Mouse (Mus musculus) heart, embryonic 14.5 days (tissue): ENCODE measurements around the gene Lmod3. TPM values are rescaled to one million over a fixed set of nuclear protein-coding genes. Genes with fewer than 3 reads are reported as not detected.

ENCODE experiments used
- ATAC-seq: fragments of 200-750 bp; cut with Nextera tagmentation; 2 replicates; pipeline ENCODE4 v1.8.0; 2017; ENCODE audit warnings: low read depth, moderate TSS enrichment; ENCODE audit not compliant: insufficient number of reproducible peaks, insufficient read depth, low FRiP score
- H3K27ac ChIP-seq, 2 experiments: fragments of 200-500 bp in 1 of 2; fragments of 300-500 bp in 1 of 2; sonication (generic) in 1 of 2; replicated peaks in 1 of 2; 2 replicates each; pipeline ENCODE4 v1.5.1; 2012 to 2014; ENCODE audit warnings: low read depth in 2 of 2, low read length in 2 of 2, control low read depth in 1 of 2, mild to moderate bottlenecking in 1 of 2, mixed read lengths in 1 of 2; ENCODE audit not compliant: control insufficient read depth in 1 of 2, insufficient read depth in 1 of 2
- H3K27me3 ChIP-seq: fragments of 300-500 bp; sonication (generic); 2 replicates; pipeline ENCODE4 v1.6.1; 2014; ENCODE audit warnings: mild to moderate bottlenecking, low read length, control low read depth; ENCODE audit not compliant: control insufficient read depth, insufficient read depth
- H3K36me3 ChIP-seq: fragments of 300-500 bp; sonication (generic); 2 replicates; pipeline ENCODE4 v1.6.1; 2014; ENCODE audit warnings: mild to moderate bottlenecking, control low read depth, low read length, mixed read lengths; ENCODE audit not compliant: control insufficient read depth, insufficient read depth
- H3K4me1 ChIP-seq, 2 experiments: fragments of 200-500 bp in 1 of 2; fragments of 300-500 bp in 1 of 2; sonication (generic) in 1 of 2; 2 replicates each; pipeline ENCODE4 v1.6.1; 2012 to 2014; ENCODE audit warnings: low read length in 2 of 2, control low read depth in 1 of 2, mixed read lengths in 1 of 2; ENCODE audit not compliant: control insufficient read depth in 2 of 2, insufficient read depth in 2 of 2
- H3K4me2 ChIP-seq: fragments of 300-500 bp; sonication (generic); 2 replicates; pipeline ENCODE4 v1.6.1; 2014; ENCODE audit warnings: mild to moderate bottlenecking, low read length
- H3K4me3 ChIP-seq, 2 experiments: fragments of 200-500 bp in 1 of 2; fragments of 300-500 bp in 1 of 2; sonication (generic) in 1 of 2; 2 replicates each; pipeline ENCODE4 v1.5.1; 2012 to 2014; ENCODE audit warnings: low read length in 2 of 2, mild to moderate bottlenecking in 2 of 2, control low read depth in 1 of 2, low read depth in 1 of 2, moderate library complexity in 1 of 2; ENCODE audit not compliant: control insufficient read depth in 1 of 2, insufficient read depth in 1 of 2
- H3K9ac ChIP-seq: fragments of 300-500 bp; sonication (generic); 2 replicates; pipeline ENCODE4 v1.6.1; 2014; ENCODE audit warnings: mild to moderate bottlenecking, low read length
- H3K9me3 ChIP-seq: fragments of 300-500 bp; sonication (generic); 2 replicates; pipeline ENCODE4 v1.6.1; 2016; ENCODE audit warnings: low read length, control low read depth; ENCODE audit not compliant: control insufficient read depth
- WGBS: fragments of 180-500 bp; shearing (Covaris S2); extraction: QIAGEN DNeasy Blood & Tissue Kit; methylation state at CpG from one replicate; pipeline ENCODE4 v1.1.7; 2014; 5-methylcytosine and 5-hydroxymethylcytosine counted together
- polyA plus RNA-seq: library from polyadenylated mRNA; unstranded; fragments of >200 nt; fragmentation: Nextera tagmentation; extraction: Ambion mirVana; gene quantifications from 2 replicates; pipeline ENCODE4 v1.2.1, GENCODE M21; 2014

Gene Lmod3
- polyA plus RNA-seq, result 21.7 and 23.0 TPM in 2 replicates

DNA sequence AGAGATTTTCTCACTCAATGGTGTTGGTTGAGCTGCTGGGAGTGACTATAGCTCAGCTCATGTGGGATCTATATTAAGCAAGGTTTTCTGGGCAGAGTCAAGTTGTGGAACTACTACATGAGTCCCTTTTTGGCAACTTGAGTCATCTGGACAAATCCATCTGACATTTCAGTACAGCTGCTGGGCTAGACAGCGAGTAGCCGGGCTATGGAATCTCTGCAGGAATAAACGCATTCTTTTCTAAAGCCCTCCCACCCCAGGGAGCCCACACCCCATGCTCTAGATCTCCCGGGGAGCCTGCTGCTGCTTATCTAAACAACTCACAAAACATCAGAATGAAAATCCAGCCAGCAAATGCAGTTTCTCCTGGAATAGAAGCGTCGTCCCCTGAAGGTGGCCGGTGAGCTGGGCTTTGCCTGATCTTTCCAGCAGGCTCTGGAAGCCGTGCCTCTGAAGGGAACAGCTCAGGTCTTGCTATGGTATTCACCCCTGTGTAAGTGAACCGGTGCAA lies at the start of gene Lmod3:
Lmod3 (minus strand) TSS at position 49 of the 511 bp plus-strand sequence.
- H3K27ac ChIP-seq, result peak within 1 kb of the TSS; percentile 92 to 94
- H3K4me3 ChIP-seq, result peak within 1 kb of the TSS; percentile 45 to 52
- H3K9me3 ChIP-seq, result no peaks in the 10 kb centered on the region
- 11% methylated on average over 9 of the region's 9 CpGs for WGBS
- H3K4me2 ChIP-seq, result peak within 1 kb of the TSS; percentile 64
- H3K9ac ChIP-seq, result peak within 1 kb of the TSS; percentile 71
- ATAC-seq, result peak; percentile 80
- no peaks in the 10 kb centered on the region for H3K27me3 ChIP-seq
- H3K36me3 ChIP-seq, result peaks cover 5% of the 10 kb centered on the region
- peaks cover 3 to 5% of the 10 kb centered on the region in 2 experiments; a peak in 3 of 4 replicates for H3K4me1 ChIP-seq

DNA sequence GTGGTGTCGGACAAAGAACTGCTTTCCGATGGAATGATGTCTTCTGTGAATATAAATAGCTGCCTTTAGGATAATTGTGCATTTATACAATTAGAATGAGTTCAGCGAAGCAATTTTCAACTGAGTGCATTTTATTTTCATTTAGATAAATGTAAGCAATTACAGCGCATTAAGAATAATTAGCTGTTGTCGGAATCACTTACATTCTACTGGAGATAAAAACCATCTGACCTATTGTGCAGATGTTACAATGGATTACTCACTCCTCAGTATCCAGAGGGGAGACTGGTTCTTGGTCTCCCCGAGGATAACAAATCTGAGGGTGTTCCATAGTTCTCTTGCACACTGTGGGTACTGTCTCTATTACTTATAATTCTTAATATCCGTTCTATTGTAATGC lies 49.7 kb upstream of the Lmod3 start:
- 82% methylated on average over 7 of the region's 7 CpGs for WGBS
- no peaks in the 10 kb centered on the region for H3K4me1 ChIP-seq
- no peak overlapping the region for H3K4me3 ChIP-seq
- peaks cover 90% of the 10 kb centered on the region for H3K36me3 ChIP-seq
- no peaks in the 10 kb centered on the region for H3K9me3 ChIP-seq
- no peaks in the 10 kb centered on the region for H3K27me3 ChIP-seq
- no peak overlapping the region for H3K27ac ChIP-seq
- no peak overlapping the region for H3K9ac ChIP-seq
- no peak for ATAC-seq
- no peak overlapping the region for H3K4me2 ChIP-seq

DNA sequence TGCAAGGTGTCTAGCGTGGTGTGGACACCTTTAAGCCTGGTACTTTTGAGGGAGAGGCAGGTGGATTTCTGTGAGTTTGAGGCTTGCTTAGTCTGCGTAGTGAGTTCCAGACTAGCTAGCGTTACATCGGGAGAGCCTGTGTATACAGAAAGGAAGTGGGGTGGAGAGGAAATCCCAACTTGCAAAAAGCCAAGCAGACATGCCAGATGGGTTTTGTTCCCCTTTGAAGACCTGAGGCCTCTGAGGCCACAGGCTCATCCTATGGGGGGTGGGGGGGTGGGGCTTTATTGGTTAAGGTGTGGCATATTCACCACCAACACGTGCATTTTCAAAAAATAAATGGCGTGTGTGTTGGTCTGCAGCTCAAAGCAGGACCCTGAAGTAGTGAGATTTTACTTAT lies 48.1 kb upstream of the Lmod3 start:
- 91% methylated on average over 6 of the region's 6 CpGs for WGBS
- no peak overlapping the region for H3K27ac ChIP-seq
- no peak for ATAC-seq
- H3K4me2 ChIP-seq, result no peak overlapping the region
- H3K27me3 ChIP-seq, result no peaks in the 10 kb centered on the region
- H3K9me3 ChIP-seq, result no peaks in the 10 kb centered on the region
- no peak overlapping the region for H3K9ac ChIP-seq
- H3K4me1 ChIP-seq, result no peaks in the 10 kb centered on the region
- H3K4me3 ChIP-seq, result no peak overlapping the region
- H3K36me3 ChIP-seq, result peaks cover 93% of the 10 kb centered on the region

DNA sequence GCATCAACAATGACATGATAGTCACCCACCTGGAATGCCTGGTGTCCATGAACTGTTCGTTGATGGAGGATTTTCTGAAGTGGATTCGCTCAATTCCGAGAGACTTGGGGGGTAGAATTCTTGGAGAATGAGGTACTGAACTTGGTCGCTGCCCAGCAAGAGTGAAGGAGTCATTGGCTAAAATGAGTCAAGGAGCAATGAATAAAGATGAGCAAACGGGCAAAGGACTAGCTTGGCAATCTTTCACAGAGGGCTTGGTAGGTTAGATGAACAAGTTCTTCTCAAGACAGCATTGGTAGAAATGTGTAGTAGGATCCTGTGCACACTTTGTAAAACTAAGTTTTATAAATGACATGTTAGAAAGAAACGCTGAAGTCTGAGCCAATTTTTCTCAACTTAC lies 47.6 kb upstream of the Lmod3 start:
- Histone ChIP-seq H3K4me2 (no peak overlapping the region), H3K4me1 (no peaks in the 10 kb centered on the region), H3K9me3 (no peaks in the 10 kb centered on the region), H3K27me3 (no peaks in the 10 kb centered on the region), H3K36me3 (peaks cover 96% of the 10 kb centered on the region), H3K4me3 (no peak overlapping the region), H3K9ac (no peak overlapping the region), H3K27ac (no peak overlapping the region)
- ATAC-seq, result no peak
- 92% methylated on average over 6 of the region's 6 CpGs for WGBS

DNA sequence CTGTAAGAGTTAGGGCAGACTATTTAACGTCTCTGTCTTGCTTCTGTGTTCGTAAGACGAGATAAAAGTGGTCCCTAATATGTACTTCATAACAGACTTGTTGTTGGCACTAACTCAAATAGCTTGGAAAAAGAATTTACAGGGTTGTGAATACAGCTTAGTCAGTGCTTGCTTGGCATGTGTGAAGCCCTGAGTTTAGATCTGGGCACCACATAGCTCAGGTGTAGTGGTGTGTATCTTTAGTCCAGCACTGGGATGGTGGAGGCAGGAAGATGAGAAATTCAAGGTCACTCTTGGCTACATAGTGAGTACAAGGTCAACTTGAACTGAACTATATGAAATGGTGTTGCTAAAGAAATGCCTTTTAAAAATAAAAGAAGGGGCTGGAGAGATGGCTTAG lies 44.6 kb upstream of the Lmod3 start:
- Histone ChIP-seq H3K9ac (no peak overlapping the region), H3K9me3 (no peaks in the 10 kb centered on the region), H3K27ac (no peak overlapping the region), H3K4me1 (no peaks in the 10 kb centered on the region; a peak in 2 of 4 replicates), H3K27me3 (no peaks in the 10 kb centered on the region), H3K4me3 (no peak overlapping the region), H3K36me3 (peaks cover 82% of the 10 kb centered on the region), H3K4me2 (no peak overlapping the region)
- WGBS, result 49% methylated on average over 3 of the region's 3 CpGs
- no peak for ATAC-seq

DNA sequence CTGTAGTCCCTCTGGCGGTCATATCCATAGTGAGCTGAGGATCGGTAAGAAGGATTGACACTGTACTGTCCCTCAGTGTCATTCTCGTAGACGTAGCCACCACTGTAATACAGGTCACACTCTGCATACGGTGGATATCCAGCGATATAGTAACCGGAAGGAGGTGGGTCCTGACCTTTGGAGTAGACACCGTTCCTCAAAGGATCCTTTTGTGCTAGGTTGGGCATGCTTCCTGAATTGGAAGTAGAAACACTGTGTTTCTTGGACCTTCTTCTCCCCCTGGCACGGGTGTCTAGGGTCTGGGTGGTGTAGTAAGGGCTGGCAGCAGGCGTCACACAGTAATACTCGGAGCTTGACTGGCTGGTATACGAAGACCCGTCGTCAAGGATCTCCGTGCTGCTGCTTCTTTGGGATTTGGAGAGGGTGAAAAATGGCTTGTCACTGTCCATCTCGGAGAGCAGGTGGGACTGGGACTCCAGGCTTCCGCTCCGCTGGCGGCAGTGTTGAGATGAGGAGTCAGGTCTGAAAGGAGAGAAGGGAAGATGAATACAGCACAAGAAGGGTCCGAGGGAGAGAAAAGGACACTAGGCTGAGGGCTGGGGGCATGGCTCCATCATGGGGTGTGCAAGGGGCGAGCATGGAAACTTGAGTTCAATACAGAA lies 43.4 kb upstream of the Lmod3 start:
- no peak overlapping the region for H3K27ac ChIP-seq
- H3K4me1 ChIP-seq, result peaks cover 5 to 8% of the 10 kb centered on the region in 2 experiments
- no peak overlapping the region for H3K4me2 ChIP-seq
- H3K27me3 ChIP-seq, result no peaks in the 10 kb centered on the region
- no peak for ATAC-seq
- WGBS, result 92% methylated on average over 21 of the region's 21 CpGs
- no peak overlapping the region for H3K4me3 ChIP-seq
- H3K36me3 ChIP-seq, result peaks cover 80% of the 10 kb centered on the region
- no peaks in the 10 kb centered on the region for H3K9me3 ChIP-seq
- H3K9ac ChIP-seq, result no peak overlapping the region

DNA sequence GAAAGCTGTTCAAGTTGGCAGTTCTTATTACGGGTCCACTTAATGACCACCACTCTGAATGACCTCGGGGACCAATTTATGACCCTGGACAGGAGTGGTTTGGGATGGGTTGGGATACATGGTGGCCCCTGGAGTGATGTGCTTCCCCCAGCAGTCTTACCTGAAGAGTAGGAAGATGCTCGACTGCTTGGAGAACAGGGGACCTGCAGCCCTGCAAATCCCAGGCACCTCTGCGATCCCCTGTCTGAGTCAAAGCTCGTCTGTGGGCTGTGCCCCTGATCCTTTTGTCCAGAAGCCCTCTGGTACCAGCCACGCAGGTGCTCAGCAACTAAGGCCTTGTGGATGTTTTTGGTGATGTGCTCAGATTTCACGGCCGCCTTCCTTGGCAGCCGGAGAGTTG lies 42.9 kb upstream of the Lmod3 start:
- H3K27ac ChIP-seq, result no peak overlapping the region

More for the DNA sequence above, 42.9 kb upstream of the Lmod3 start:
- peaks cover 5 to 13% of the 10 kb centered on the region in 2 experiments for H3K4me1 ChIP-seq
- H3K36me3 ChIP-seq, result peaks cover 75% of the 10 kb centered on the region
- H3K9me3 ChIP-seq, result no peaks in the 10 kb centered on the region
- ATAC-seq, result no peak
- no peak overlapping the region for H3K4me2 ChIP-seq
- H3K27me3 ChIP-seq, result no peaks in the 10 kb centered on the region
- WGBS, result 86% methylated on average over 9 of the region's 9 CpGs
- no peak overlapping the region for H3K9ac ChIP-seq
- H3K4me3 ChIP-seq, result no peak overlapping the region
